10 mouse cellular contexts compared by ENCODE assay signal in the genomic region with DNA sequence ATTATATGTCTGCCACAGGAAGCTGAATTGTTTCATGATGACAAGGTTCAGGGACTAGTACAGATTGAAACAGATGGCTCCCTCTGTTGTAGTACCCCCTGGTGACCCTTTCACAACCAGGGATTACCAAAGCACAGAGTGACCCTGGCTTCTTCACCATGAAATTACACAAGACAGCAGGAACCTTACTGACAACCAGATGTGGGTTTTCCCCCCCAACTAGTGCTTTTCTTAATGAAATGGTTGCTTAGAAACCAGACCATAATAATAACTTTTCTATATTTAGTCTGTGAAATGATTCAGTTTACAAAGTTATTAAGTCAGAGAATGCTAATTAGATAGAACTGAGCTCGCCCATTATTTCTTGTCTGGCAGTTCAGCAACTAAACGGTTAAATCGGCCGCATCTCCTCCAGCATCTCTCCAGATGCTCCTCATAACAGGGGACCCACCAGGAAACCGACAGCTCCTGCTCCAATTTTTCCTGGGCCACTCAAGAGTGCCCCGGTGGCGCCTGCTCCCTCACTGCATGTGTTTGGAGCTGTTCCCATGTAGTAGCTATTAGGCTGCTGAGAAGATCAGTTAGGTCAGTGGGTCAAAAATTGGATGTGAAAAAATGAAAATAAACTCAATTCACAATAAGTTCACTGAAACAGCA.
DNase-seq lines count a peak whose midpoint lies in the region; ATAC-seq lines count a peak whose summit lies in the region.
"Had no signal": no experiment of that assay in that cellular context is flagged by ENCODE, and none has a peak within 500 bp of the region (broad histone marks: within the 10 kb centered on the region; RNA-seq: fewer than 3 reads in every experiment).

No protein-coding gene starts in this region.

- DNase-seq in adrenal gland, postnatal 14 days, result peak; percentile 18
- DNase-seq in adrenal gland, adult 18-20 months (ENCODE audit: low spot score in 2 of 2), result no peak
- peak; percentile 33 for DNase-seq in brain, adult 2 months (ENCODE audit: low read depth, low spot score)
- peak; percentile 62 for DNase-seq in forebrain, embryonic 14.5 days (ENCODE audit: low spot score)
- peak; percentile 13 for DNase-seq in lung, postnatal 14 days
- no peak for DNase-seq in urinary bladder, adult 18-20 months (ENCODE audit: low spot score in 2 of 2)
- no peak for DNase-seq in urinary bladder, adult 2 months (ENCODE audit: low spot score)
- DNase-seq: liver, embryonic 13.5 days had no signal

- peak overlapping the region; percentile 78; the same call in 1 of the 2 replicates for H3K27ac ChIP-seq in forebrain, embryonic 14.5 days (ENCODE audit: low read depth, low read length)
- no peak overlapping the region for H3K27ac ChIP-seq in heart, embryonic 12.5 days (ENCODE audit: poor library complexity, severe bottlenecking)
- H3K27ac ChIP-seq: liver, embryonic 13.5 days; neural tube, embryonic 12.5 days had no signal

- peak; percentile 26; the same call in 1 of the 2 replicates for ATAC-seq in forebrain, embryonic 14.5 days
- no peak for ATAC-seq in heart, embryonic 12.5 days (ENCODE audit: insufficient number of reproducible peaks, low FRiP score)

- no peak overlapping the region for H3K9ac ChIP-seq in forebrain, embryonic 14.5 days (ENCODE audit: low read length)
- no peak overlapping the region for H3K9ac ChIP-seq in heart, embryonic 12.5 days
- H3K9ac ChIP-seq: liver, embryonic 13.5 days; neural tube, embryonic 12.5 days had no signal

- no peaks in the 10 kb centered on the region for H3K36me3 ChIP-seq in forebrain, embryonic 14.5 days (ENCODE audit: control insufficient read depth, insufficient read depth, low read length)
- 0 out of 2 replicates have a peak, but pooled peaks cover 2% of the 10 kb centered on the region for H3K36me3 ChIP-seq in heart, embryonic 12.5 days
- H3K36me3 ChIP-seq: liver, embryonic 13.5 days; neural tube, embryonic 12.5 days had no signal

- H3K4me1 ChIP-seq in forebrain, embryonic 14.5 days (ENCODE audit: control insufficient read depth, insufficient read depth, low read length), result no peaks in the 10 kb centered on the region; the same call in 1 of the 2 replicates
- peaks cover 10% of the 10 kb centered on the region for H3K4me1 ChIP-seq in heart, embryonic 12.5 days (replicated peaks)
- H3K4me1 ChIP-seq: liver, embryonic 13.5 days had no signal

- H3K4me3 ChIP-seq in forebrain, embryonic 14.5 days (ENCODE audit: low read depth, low read length), result no peak overlapping the region
- no peak overlapping the region for H3K4me3 ChIP-seq in heart, embryonic 12.5 days
- H3K4me3 ChIP-seq: liver, embryonic 13.5 days; neural tube, embryonic 12.5 days had no signal

- no peaks in the 10 kb centered on the region for H3K27me3 ChIP-seq in forebrain, embryonic 14.5 days (replicated peaks; ENCODE audit: control insufficient read depth, insufficient read depth, low read length)
- no peaks in the 10 kb centered on the region for H3K27me3 ChIP-seq in heart, embryonic 12.5 days (replicated peaks)
- H3K27me3 ChIP-seq: liver, embryonic 13.5 days; neural tube, embryonic 12.5 days had no signal

- H3K4me2 ChIP-seq in forebrain, embryonic 14.5 days (ENCODE audit: low read length), result no peak overlapping the region
- no peak overlapping the region for H3K4me2 ChIP-seq in heart, embryonic 12.5 days
- H3K4me2 ChIP-seq: liver, embryonic 13.5 days; neural tube, embryonic 12.5 days had no signal

- no peaks in the 10 kb centered on the region for H3K9me3 ChIP-seq in forebrain, embryonic 14.5 days (replicated peaks; ENCODE audit: control insufficient read depth, low read length)
- H3K9me3 ChIP-seq in heart, embryonic 12.5 days (replicated peaks), result no peaks in the 10 kb centered on the region
- H3K9me3 ChIP-seq: liver, embryonic 13.5 days; neural tube, embryonic 12.5 days had no signal

- WGBS in forebrain, embryonic 14.5 days, result 28% methylated on average over 7 of the region's 7 CpGs
- 51% methylated on average over 7 of the region's 7 CpGs for WGBS in heart, embryonic 12.5 days

Comparison
In these comparisons a context has a peak if more than half of its experiments do, and no peak if none do; other contexts are left out.
1. DNase-seq: peak in adrenal gland, postnatal 14 days (single experiment), brain, adult 2 months (single experiment), forebrain, embryonic 14.5 days (single experiment) and lung, postnatal 14 days (single experiment); none in adrenal gland, adult 18-20 months (0 of 2), urinary bladder, adult 18-20 months (0 of 2) and urinary bladder, adult 2 months (single experiment).